Mouse (Mus musculus) heart, embryonic 16.5 days (tissue): ENCODE measurements around the gene Zfp672. TPM values are rescaled to one million over a fixed set of nuclear protein-coding genes. Genes with fewer than 3 reads are reported as not detected.
"Not testable (repeated sequence)": the region's sequence is repeated elsewhere in the genome, so short reads cannot be mapped to it uniquely, and the experiment has no call there.

Experiments
- ATAC-seq: fragments of 200-750 bp; cut with Nextera tagmentation; replicated peaks from 2 replicates; pipeline ENCODE4 v1.8.0; 2017; ENCODE audit warnings: moderate number of reproducible peaks; ENCODE audit not compliant: insufficient read depth, low FRiP score; ENCODE audit errors: extremely low read depth
- H3K27ac ChIP-seq: fragments of 300-500 bp; sonication (generic); 2 replicates; pipeline ENCODE4 v1.5.1; 2014; ENCODE audit warnings: mild to moderate bottlenecking, low read length, control low read depth, moderate library complexity
- H3K27me3 ChIP-seq: fragments of 300-500 bp; sonication (generic); 2 replicates; pipeline ENCODE4 v1.6.1; 2014; ENCODE audit warnings: low read length, mixed read lengths; ENCODE audit not compliant: control insufficient read depth, insufficient read depth
- H3K36me3 ChIP-seq: fragments of 300-500 bp; sonication (generic); 2 replicates; pipeline ENCODE4 v1.6.1; 2014; ENCODE audit not compliant: control insufficient read depth, insufficient read depth
- H3K4me1 ChIP-seq: fragments of 300-500 bp; sonication (generic); 2 replicates; pipeline ENCODE4 v1.6.1; 2014; ENCODE audit warnings: low read length, mixed read lengths; ENCODE audit not compliant: control insufficient read depth, insufficient read depth
- H3K4me2 ChIP-seq: fragments of 300-500 bp; sonication (generic); 2 replicates; pipeline ENCODE4 v1.6.1; 2014; ENCODE audit warnings: low read depth, mild to moderate bottlenecking, control low read depth, low read length
- H3K4me3 ChIP-seq: fragments of 300-500 bp; sonication (generic); 2 replicates; pipeline ENCODE4 v1.5.1; 2014; ENCODE audit warnings: mild to moderate bottlenecking, control low read depth, low read length
- H3K9ac ChIP-seq: fragments of 300-500 bp; sonication (generic); 2 replicates; pipeline ENCODE4 v1.6.1; 2014; ENCODE audit warnings: low read length, control low read depth
- H3K9me3 ChIP-seq: fragments of 300-500 bp; sonication (generic); replicated peaks from 2 replicates; pipeline ENCODE4 v1.6.1; 2016; ENCODE audit warnings: low read length; ENCODE audit not compliant: control insufficient read depth
- WGBS: fragments of 180-500 bp; shearing (Covaris S2); extraction: QIAGEN DNeasy Blood & Tissue Kit; methylation state at CpG from one replicate; pipeline ENCODE4 v1.1.7; 2014; 5-methylcytosine and 5-hydroxymethylcytosine counted together
- polyA plus RNA-seq: library from polyadenylated mRNA; unstranded; fragments of >200 nt; fragmentation: Nextera tagmentation; extraction: Ambion mirVana; gene quantifications from 2 replicates; pipeline ENCODE4 v1.2.1, GENCODE M21; 2015

The Zfp672 gene
- 38.8 and 40.5 TPM in 2 replicates for polyA plus RNA-seq

DNA sequence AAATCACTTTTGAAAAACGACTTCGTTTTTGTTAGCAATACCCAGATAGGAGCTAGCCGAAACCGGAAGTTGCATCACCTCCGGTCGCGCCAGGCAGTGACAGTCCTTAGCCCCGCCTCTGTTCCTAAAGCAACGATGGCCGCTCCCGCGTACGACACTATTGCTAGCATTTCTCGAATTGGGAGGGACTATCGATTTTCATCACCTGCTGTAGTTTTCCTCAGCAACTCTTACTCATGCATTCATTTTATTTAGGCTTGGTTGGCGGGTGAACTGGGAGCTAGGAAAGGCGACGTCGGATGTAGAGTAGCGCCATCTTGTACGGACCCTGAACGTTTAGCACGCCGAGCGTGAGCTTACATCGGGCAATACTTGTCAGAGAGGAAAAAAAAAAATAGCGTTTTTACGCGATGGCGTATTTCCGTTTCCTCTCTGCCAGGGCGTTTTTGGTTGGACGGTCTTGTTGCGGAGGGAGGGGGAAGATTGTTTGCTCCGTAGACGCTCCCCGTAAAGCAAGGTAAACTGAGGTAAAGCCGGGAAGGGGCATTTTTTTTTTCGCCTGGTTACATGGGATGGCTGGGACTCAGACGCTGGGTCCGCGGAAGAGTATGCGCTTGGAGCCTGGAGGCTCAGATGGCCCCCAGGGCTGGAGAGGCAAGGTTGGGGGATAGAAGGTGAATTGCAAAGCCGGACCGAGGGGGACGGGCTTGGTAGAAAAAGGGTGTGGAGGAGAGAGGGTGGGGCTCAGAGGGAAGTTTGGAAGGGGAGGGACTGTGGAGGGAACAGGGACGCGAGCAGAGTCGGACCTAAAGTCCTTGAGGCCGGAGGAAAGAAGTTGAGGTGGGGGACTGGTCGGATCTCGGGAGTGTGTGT lies at the start of gene Zfp672, which contains the start of gene Sh3bp5l:
Gene Zfp672 (minus strand): TSS at position 64 of the 873 bp plus-strand sequence.
Gene Sh3bp5l (plus strand): TSS at position 449 of the 873 bp plus-strand sequence.
- peak; percentile 89 for ATAC-seq
- peaks cover 38% of the 10 kb centered on the region for H3K4me1 ChIP-seq
- peak within 1 kb of the TSS; percentile 77 for H3K27ac ChIP-seq
- peak within 1 kb of the TSS; percentile 65 for H3K4me3 ChIP-seq
- peaks cover 15% of the 10 kb centered on the region for H3K36me3 ChIP-seq
- H3K9ac ChIP-seq, result peak within 1 kb of the TSS; percentile 83
- peaks cover 4% of the 10 kb centered on the region for H3K9me3 ChIP-seq
- under 1% methylated on average over 52 of the region's 52 CpGs for WGBS
- H3K27me3 ChIP-seq, result no peaks in the 10 kb centered on the region
- peak within 1 kb of the TSS; percentile 97 for H3K4me2 ChIP-seq

DNA sequence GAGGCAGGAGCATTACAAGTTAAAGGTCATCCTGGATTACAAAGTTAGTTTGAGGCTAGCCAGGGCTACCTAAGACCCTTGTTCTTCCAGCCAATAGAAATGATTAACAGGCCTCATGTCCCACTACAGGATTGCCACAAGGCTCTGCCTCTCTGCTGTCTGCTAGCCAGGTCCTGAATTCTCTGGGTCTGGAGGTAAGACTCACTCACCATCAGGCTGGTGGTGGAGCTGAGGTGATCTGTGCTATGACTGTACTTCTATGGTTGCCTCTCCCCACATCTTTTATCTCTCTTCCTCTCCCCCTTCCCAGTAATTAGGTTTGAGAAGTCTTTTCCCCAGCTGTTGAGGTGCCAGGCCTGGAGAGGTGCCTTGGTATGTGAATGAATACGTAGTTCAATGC lies 49.4 kb upstream of the Zfp672 start:
- Histone ChIP-seq H3K27ac (no peak overlapping the region), H3K36me3 (no peaks in the 10 kb centered on the region), H3K4me1 (no peaks in the 10 kb centered on the region), H3K4me3 (no peak overlapping the region), H3K9me3 (no peaks in the 10 kb centered on the region), H3K9ac (no peak overlapping the region), H3K4me2 (no peak overlapping the region), H3K27me3 (no peaks in the 10 kb centered on the region)
- WGBS, result 86% methylated on average over 1 of the region's 1 CpGs
- ATAC-seq, result no peak

DNA sequence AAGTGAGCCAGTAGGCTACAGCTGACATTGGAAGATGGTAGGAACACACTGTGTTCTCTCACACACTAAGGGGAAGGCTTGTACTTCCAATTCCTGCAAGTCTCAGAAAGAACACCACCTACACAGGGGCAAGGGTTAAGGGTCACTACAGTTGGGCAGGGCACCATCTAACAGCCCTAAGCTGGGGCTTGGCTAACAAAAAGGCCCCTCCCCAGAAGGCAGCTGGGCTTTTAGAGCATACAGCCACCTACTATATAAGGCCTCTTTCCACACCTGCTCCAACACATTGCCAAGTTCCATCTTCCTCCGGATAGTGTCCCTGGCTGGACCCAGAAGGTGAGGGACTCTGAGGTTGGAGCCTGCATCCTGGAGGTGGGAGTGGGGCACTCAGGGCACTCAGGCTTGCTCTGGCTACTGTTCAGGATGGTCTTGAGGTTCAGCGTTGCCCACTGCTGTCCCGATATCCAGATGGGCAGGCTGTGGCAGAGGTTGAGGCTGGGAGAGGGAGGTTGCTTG lies 48.7 kb upstream of the Zfp672 start, which contains the start of gene Lypd8:
Gene Lypd8 (plus strand): TSS at position 281 of the 516 bp plus-strand sequence.
- H3K27me3 ChIP-seq, result no peaks in the 10 kb centered on the region
- no peak within 1 kb of the TSS for H3K27ac ChIP-seq
- no peak within 1 kb of the TSS for H3K9ac ChIP-seq
- no peak for ATAC-seq
- WGBS, result 82% methylated on average over 3 of the region's 3 CpGs
- no peaks in the 10 kb centered on the region for H3K9me3 ChIP-seq
- H3K4me2 ChIP-seq, result no peak within 1 kb of the TSS
- no peaks in the 10 kb centered on the region for H3K36me3 ChIP-seq
- no peak within 1 kb of the TSS for H3K4me3 ChIP-seq
- no peaks in the 10 kb centered on the region for H3K4me1 ChIP-seq

DNA sequence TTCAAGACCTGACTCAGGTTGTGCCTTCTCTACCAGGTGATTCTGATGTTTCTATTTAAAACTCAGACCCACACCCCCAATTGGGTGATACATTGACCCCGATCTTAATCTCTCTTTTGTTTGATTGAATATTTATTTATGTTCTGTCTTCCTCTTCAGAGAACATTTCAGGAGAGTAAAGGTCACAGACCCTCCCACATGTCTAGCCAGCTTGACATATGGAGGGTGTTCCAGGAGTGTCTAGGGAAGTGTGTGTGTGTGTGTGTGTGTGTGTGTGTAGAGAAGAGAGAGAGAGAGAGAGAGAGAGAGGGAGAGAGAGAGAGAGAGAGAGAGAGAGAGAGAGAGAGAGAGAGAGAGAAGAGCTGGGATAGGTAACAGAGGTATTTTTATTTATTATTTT lies 47.5 kb upstream of the Zfp672 start:
- 52% methylated on average over 1 of the region's 1 CpGs for WGBS
- no peak for ATAC-seq
- H3K4me3 ChIP-seq, result no peak overlapping the region
- no peaks in the 10 kb centered on the region for H3K36me3 ChIP-seq
- H3K27ac ChIP-seq, result no peak overlapping the region
- no peak overlapping the region for H3K4me2 ChIP-seq
- no peaks in the 10 kb centered on the region for H3K27me3 ChIP-seq
- H3K4me1 ChIP-seq, result no peaks in the 10 kb centered on the region
- H3K9me3 ChIP-seq, result no peaks in the 10 kb centered on the region
- H3K9ac ChIP-seq, result no peak overlapping the region

DNA sequence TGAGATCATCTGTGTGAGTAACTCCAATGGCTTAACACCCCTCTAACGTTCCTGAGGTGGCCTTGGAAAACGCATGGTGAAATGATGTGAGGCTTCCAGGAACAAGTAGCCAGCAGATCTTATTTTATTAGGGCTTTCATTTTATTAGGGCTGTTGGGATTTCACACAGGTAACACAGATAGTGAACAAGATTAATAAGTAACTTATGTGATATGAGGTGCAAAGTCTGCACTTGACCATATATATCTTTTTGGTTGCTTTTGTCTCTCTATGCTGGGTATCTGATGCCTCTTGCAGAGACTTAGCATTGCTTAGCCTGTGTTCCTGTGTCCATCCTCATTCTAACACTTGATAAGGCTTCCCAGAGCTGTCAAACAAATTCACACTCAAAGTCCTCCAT lies 47.1 kb upstream of the Zfp672 start:
- H3K27ac ChIP-seq, result no peak overlapping the region
- no peak for ATAC-seq
- H3K27me3 ChIP-seq, result no peaks in the 10 kb centered on the region
- H3K9me3 ChIP-seq, result no peaks in the 10 kb centered on the region
- no peaks in the 10 kb centered on the region for H3K36me3 ChIP-seq
- 72% methylated on average over 2 of the region's 2 CpGs for WGBS
- no peak overlapping the region for H3K9ac ChIP-seq
- H3K4me3 ChIP-seq, result no peak overlapping the region
- no peak overlapping the region for H3K4me2 ChIP-seq
- no peaks in the 10 kb centered on the region for H3K4me1 ChIP-seq

DNA sequence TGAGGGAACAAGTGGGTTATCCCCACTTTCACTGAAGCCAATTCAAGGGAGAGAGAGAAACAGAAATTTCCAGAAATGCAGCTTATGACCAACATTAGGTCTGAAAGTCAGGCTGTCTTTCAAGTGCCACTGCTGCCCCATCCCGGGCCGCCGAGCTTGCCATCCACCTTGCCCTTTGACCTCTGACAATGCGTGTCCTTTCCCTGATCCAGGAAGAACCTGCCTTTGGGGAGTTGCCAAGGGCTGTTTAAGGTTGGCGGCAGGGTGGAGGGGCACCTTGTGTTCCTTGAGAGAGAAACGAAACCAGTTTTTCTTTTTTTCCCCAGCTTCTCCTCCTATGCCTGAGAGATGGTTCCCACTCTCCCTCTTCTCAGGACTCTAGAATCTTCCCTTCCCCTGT lies 36.1 kb upstream of the Zfp672 start:
- H3K9me3 ChIP-seq, H3K27me3 ChIP-seq, H3K4me1 ChIP-seq, H3K27ac ChIP-seq, H3K4me2 ChIP-seq, H3K36me3 ChIP-seq, H3K4me3 ChIP-seq, H3K9ac ChIP-seq, ATAC-seq: not testable (repeated sequence)
- WGBS, result no CpG with 5 or more reads among the region's 6 CpGs

DNA sequence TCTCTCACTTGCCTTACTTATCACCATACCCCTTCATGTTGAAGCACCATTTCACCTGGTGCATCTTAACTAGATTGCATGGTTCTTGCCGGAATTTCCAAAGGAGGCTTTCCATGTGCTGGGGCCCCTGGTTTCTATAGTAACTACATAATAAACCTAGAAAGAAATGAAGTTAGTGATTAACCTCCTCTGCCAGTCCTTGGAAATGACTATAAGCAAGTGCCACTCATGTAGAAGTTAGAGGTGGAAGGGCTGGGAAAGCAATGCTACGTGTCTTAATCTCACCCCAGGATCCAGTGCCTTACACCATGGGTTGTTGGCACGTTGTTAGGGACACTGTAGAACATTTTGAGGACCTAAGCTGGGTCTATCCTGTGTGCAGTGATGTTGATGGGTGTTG lies 34.3 kb upstream of the Zfp672 start:
- no peak for ATAC-seq
- Histone ChIP-seq H3K36me3 (no peaks in the 10 kb centered on the region), H3K27me3 (no peaks in the 10 kb centered on the region), H3K4me3 (no peak overlapping the region), H3K4me1 (no peaks in the 10 kb centered on the region), H3K27ac (no peak overlapping the region), H3K4me2 (no peak overlapping the region), H3K9me3 (no peaks in the 10 kb centered on the region), H3K9ac (no peak overlapping the region)
- WGBS, result 67% methylated on average over 3 of the region's 3 CpGs

- not testable (repeated sequence) for H3K27ac ChIP-seq, H3K9me3 ChIP-seq, ATAC-seq, H3K27me3 ChIP-seq, H3K36me3 ChIP-seq, H3K9ac ChIP-seq, H3K4me1 ChIP-seq, H3K4me3 ChIP-seq, H3K4me2 ChIP-seq
- WGBS, result no CpG with 5 or more reads among the region's 6 CpGs
Observed at GRCm38 (mm10) chr11:58362562-58362961, 32.4 kb upstream of the Zfp672 start.

DNA sequence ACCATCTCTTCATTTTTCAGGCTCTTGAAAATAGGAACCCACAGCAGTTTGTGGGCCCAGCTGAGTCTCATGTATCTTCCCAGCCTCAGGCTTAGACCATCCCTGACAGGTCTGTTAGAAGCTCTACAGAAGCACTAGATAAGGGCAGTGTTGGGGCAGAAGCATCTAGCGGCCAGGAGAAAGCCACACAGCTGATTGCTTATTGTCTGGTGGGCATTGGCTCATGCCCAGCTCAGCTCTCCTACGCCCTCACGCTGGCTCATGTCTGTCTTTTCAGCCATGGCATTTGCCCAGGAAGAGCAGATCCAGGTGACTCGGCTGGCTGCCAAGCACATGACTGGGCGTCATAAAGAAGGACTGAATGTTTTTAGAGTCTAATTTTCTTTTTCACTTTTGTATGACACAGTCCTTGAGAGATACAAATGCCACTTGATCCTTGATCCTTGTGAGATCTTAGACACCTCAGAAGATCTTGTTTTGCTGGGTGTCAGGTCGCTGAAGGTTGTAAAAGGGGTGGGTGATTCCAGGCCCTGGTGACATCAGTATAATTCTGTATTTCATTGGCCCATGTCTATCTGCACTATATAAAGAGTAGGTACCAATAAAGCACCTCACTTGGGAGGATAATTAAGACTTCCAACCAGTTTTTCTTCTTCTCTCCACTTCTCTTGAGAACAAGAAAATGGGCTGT lies 27.9 kb upstream of the Zfp672 start:
- Histone ChIP-seq H3K9ac (no peak overlapping the region), H3K27me3 (no peaks in the 10 kb centered on the region), H3K9me3 (no peaks in the 10 kb centered on the region), H3K36me3 (no peaks in the 10 kb centered on the region), H3K4me3 (no peak overlapping the region), H3K4me2 (no peak overlapping the region), H3K4me1 (no peaks in the 10 kb centered on the region; the same call in 1 of the 2 replicates), H3K27ac (no peak overlapping the region)
- 66% methylated on average over 6 of the region's 6 CpGs for WGBS
- no peak for ATAC-seq
